Mouse (Mus musculus) brown adipose tissue, adult 24 weeks (tissue): Measurements from ENCODE around the gene Il33. TPM values are rescaled to one million over a fixed set of nuclear protein-coding genes. Genes with fewer than 3 reads are reported as not detected.
"Not testable (repeated sequence)": the region's sequence is repeated elsewhere in the genome, so short reads cannot be mapped to it uniquely, and the experiment has no call there.

ENCODE experiments used
- H3K27ac ChIP-seq: fragments of 200-500 bp; replicated peaks from 2 replicates; pipeline ENCODE4 v1.5.1; 2012; ENCODE audit warnings: low read depth, mild to moderate bottlenecking, low read length
- H3K4me1 ChIP-seq: fragments of 200-500 bp; 2 replicates; pipeline ENCODE4 v1.6.1; 2012; ENCODE audit warnings: low read length, mixed read lengths; ENCODE audit not compliant: control insufficient read depth, insufficient read depth, insufficient read length
- H3K4me3 ChIP-seq: fragments of 200-500 bp; 2 replicates; pipeline ENCODE4 v1.5.1; 2012; ENCODE audit warnings: low read depth, mild to moderate bottlenecking, low read length, moderate library complexity; ENCODE audit not compliant: insufficient read depth
- polyA plus RNA-seq: library from polyadenylated mRNA; stranded (reverse); fragments of >200 nt; gene quantifications from 2 replicates; pipeline ENCODE4 v1.2.4, GENCODE M21; 2012; ENCODE audit not compliant: missing spikeins, insufficient read depth, insufficient read length

Il33 gene
- polyA plus RNA-seq, 1 experiment: 7.2 TPM

- Histone ChIP-seq H3K4me3 (no peak overlapping the region), H3K27ac (no peak overlapping the region), H3K4me1 (no peaks in the 10 kb centered on the region)
These were observed 19.0 kb upstream of the Il33 start for GRCm38 (mm10) chr19:29905896-29906295.

GRCm38 (mm10) chr19:29909166-29909565, 15.7 kb upstream of the Il33 start:
- Histone ChIP-seq H3K4me1 (no peaks in the 10 kb centered on the region), H3K4me3 (no peak overlapping the region), H3K27ac (no peak overlapping the region)

GRCm38 (mm10) chr19:29911919-29912318, 13.0 kb upstream of the Il33 start:
- H3K4me1 ChIP-seq: no peaks in the 10 kb centered on the region
- H3K27ac ChIP-seq: no peak overlapping the region
- H3K4me3 ChIP-seq: no peak overlapping the region

GRCm38 (mm10) chr19:29917421-29917820, 7.5 kb upstream of the Il33 start:
- Histone ChIP-seq H3K4me1 (no peaks in the 10 kb centered on the region), H3K4me3 (no peak overlapping the region), H3K27ac (no peak overlapping the region)

GRCm38 (mm10) chr19:29926101-29926755, 1.3 kb downstream of the Il33 start:
- H3K4me1 ChIP-seq: no peaks in the 10 kb centered on the region
- H3K4me3 ChIP-seq: no peak overlapping the region
- H3K27ac ChIP-seq: no peak overlapping the region

- no peaks in the 10 kb centered on the region for H3K4me1 ChIP-seq
- no peak overlapping the region for H3K4me3 ChIP-seq
- no peak overlapping the region for H3K27ac ChIP-seq
These were observed 5.4 kb downstream of the Il33 start for GRCm38 (mm10) chr19:29930296-29930695.

GRCm38 (mm10) chr19:29937445-29937844, 12.5 kb downstream of the Il33 start:
- Histone ChIP-seq H3K27ac (peak overlapping the region; percentile 63; the same call in 1 of the 2 replicates), H3K4me1 (peaks cover 16% of the 10 kb centered on the region), H3K4me3 (no peak overlapping the region)

- Histone ChIP-seq H3K4me3 (peak overlapping the region; percentile 9; the same call in 1 of the 2 replicates), H3K4me1 (peaks cover 16% of the 10 kb centered on the region), H3K27ac (no peak overlapping the region)
These were observed 15.3 kb downstream of the Il33 start for GRCm38 (mm10) chr19:29940239-29940638.

- no peak overlapping the region for H3K27ac ChIP-seq
- H3K4me1 ChIP-seq: peaks cover 16% of the 10 kb centered on the region
- H3K4me3 ChIP-seq: no peak overlapping the region
These were observed 16.3 kb downstream of the Il33 start for GRCm38 (mm10) chr19:29941208-29941607.

- Histone ChIP-seq H3K4me1 (peaks cover 16% of the 10 kb centered on the region), H3K27ac (no peak overlapping the region), H3K4me3 (no peak overlapping the region)
These were observed 17.4 kb downstream of the Il33 start for GRCm38 (mm10) chr19:29942358-29942757.

GRCm38 (mm10) chr19:29944426-29944825, 19.5 kb downstream of the Il33 start:
- Histone ChIP-seq H3K4me3 (no peak overlapping the region), H3K4me1 (peaks cover 9% of the 10 kb centered on the region; the same call in 1 of the 2 replicates), H3K27ac (no peak overlapping the region)

GRCm38 (mm10) chr19:29944935-29945334, 20.0 kb downstream of the Il33 start:
- H3K4me1 ChIP-seq, H3K27ac ChIP-seq, H3K4me3 ChIP-seq: not testable (repeated sequence)

GRCm38 (mm10) chr19:29945557-29946422, 20.9 kb downstream of the Il33 start:
- Histone ChIP-seq H3K27ac (no peak overlapping the region), H3K4me1 (no peaks in the 10 kb centered on the region), H3K4me3 (no peak overlapping the region)

- Histone ChIP-seq H3K4me3 (no peak overlapping the region), H3K27ac (no peak overlapping the region), H3K4me1 (no peaks in the 10 kb centered on the region)
These were observed 21.5 kb downstream of the Il33 start for GRCm38 (mm10) chr19:29946423-29946716.

GRCm38 (mm10) chr19:29947056-29947455, 22.1 kb downstream of the Il33 start:
- Histone ChIP-seq H3K4me1 (no peaks in the 10 kb centered on the region), H3K27ac (no peak overlapping the region), H3K4me3 (no peak overlapping the region)
